Mouse (Mus musculus): ENCODE measurements around the gene Carnmt1. TPM values are rescaled to one million over a fixed set of nuclear protein-coding genes. Genes with fewer than 3 reads are reported as not detected.
A peak's percentile ranks its signal among the peaks of the same experiment; 100 is the strongest.

Gene Carnmt1
- polyA plus RNA-seq, 1 experiment from 2014 or later = 16.6 TPM

GRCm38 (mm10) chr19:18746576-18747340 lies 76.2 kb downstream of the Carnmt1 start:
- 81% methylated on average over 5 of the region's 5 CpGs for WGBS
- no peaks in the 10 kb centered on the region for H3K36me3 ChIP-seq (ENCODE audit: control insufficient read depth, insufficient read depth, low read length)
- no peak for ATAC-seq (ENCODE audit: insufficient read depth, low FRiP score)

DNA sequence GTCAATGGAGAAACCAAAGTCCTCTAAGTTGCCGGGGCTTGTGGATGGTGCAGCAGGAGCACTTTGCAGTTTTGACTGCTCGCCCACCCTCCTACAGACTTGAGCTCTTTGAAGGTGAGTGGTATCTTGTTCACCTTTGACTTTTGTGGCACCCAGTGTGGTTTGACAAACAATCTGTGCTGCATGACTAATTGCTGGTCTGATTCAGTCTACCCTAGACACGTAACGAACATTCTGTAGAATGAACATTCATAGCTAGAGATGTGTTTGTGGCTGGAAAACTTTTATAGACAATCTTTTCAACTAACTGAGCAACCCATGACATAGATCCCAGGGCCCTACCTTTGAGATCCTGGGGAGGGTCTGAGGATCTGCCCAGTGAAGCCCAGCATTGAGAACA lies 76.8 kb downstream of the Carnmt1 start:
- Histone ChIP-seq H3K9ac (ENCODE audit: low read length) (no peak overlapping the region), H3K27me3 (ENCODE audit: control insufficient read depth, insufficient read depth, low read length) (no peaks in the 10 kb centered on the region), H3K9me3 (replicated peaks; ENCODE audit: control insufficient read depth, low read length) (no peaks in the 10 kb centered on the region), H3K4me1 (ENCODE audit: control insufficient read depth, insufficient read depth, low read length) (no peaks in the 10 kb centered on the region), H3K4me2 (ENCODE audit: low read depth, low read length) (no peak overlapping the region), H3K36me3 (ENCODE audit: control insufficient read depth, insufficient read depth, low read length) (no peaks in the 10 kb centered on the region), H3K27ac (ENCODE audit: low read length) (no peak overlapping the region), H3K4me3 (replicated peaks; ENCODE audit: low read length) (no peak overlapping the region)
- ATAC-seq (ENCODE audit: insufficient read depth, low FRiP score) = no peak
- WGBS = 82% methylated on average over 4 of the region's 4 CpGs

More at GRCm38 (mm10) chr19:18746576-18747340, 76.2 kb downstream of the Carnmt1 start:
- H3K4me3 ChIP-seq (replicated peaks; ENCODE audit: low read length) = no peak overlapping the region
- H3K27ac ChIP-seq (ENCODE audit: low read length) = no peak overlapping the region
- no peaks in the 10 kb centered on the region for H3K27me3 ChIP-seq (ENCODE audit: control insufficient read depth, insufficient read depth, low read length)
- H3K9me3 ChIP-seq (replicated peaks; ENCODE audit: control insufficient read depth, low read length) = no peaks in the 10 kb centered on the region
- no peaks in the 10 kb centered on the region for H3K4me1 ChIP-seq (ENCODE audit: control insufficient read depth, insufficient read depth, low read length)
- no peak overlapping the region for H3K9ac ChIP-seq (ENCODE audit: low read length)
- H3K4me2 ChIP-seq (ENCODE audit: low read depth, low read length) = no peak overlapping the region

DNA sequence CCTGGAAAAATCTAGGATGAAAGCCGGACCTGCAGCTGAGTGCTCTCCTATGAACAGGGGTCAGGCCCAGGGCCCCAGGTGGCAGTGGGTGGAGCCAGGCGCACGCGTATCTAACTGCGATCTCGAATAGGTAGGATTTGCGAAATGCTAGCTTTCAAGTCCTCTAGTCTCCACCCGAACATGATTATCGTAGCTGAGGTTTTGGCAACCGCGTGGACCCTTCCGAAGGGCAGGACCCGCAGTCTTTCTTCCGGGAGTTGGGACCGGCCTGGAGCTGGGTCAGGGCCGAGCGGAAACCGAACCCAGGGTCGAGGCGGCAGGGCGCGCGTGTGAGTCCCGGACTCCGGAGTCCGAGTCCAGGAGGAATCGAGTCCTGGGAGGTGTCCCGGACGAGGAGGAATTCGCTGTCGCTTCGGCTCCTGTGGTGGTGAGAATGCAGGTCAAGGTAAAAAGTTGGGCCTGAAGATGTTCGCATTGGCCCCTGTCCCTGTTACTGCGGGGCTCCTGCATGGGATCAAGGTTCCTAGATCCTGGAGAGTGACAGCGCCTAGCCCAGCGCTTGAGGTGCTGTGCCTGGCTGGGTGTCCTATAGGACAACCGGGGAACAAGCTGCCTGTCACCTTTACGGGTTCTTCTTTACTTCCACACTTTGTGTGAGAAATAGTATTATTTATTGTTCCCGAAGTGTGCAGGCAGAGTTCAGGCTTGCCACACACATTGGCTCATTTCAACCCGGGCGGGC lies 79.2 kb downstream of the Carnmt1 start, which contains the start of gene Trpm6:
Gene Trpm6 (plus strand): TSS at position 386 of the 742 bp plus-strand sequence.
- H3K4me2 ChIP-seq (ENCODE audit: low read depth, low read length) = peak within 1 kb of the TSS; percentile 63
- H3K9me3 ChIP-seq (replicated peaks; ENCODE audit: control insufficient read depth, low read length) = no peaks in the 10 kb centered on the region
- no peaks in the 10 kb centered on the region for H3K36me3 ChIP-seq (ENCODE audit: control insufficient read depth, insufficient read depth, low read length)
- no peaks in the 10 kb centered on the region for H3K27me3 ChIP-seq (ENCODE audit: control insufficient read depth, insufficient read depth, low read length)
- WGBS = 6% methylated on average over 41 of the region's 41 CpGs
- H3K9ac ChIP-seq (ENCODE audit: low read length) = peak within 1 kb of the TSS; percentile 56
- peak within 1 kb of the TSS; percentile 41 for H3K4me3 ChIP-seq (replicated peaks; ENCODE audit: low read length)
- H3K4me1 ChIP-seq (ENCODE audit: control insufficient read depth, insufficient read depth, low read length) = no peaks in the 10 kb centered on the region
- no peak for ATAC-seq (ENCODE audit: insufficient read depth, low FRiP score)
- no peak within 1 kb of the TSS for H3K27ac ChIP-seq (ENCODE audit: low read length)

Other genes with a start within 250 kb of the Carnmt1 start
- 115 and 119 TPM in 2 replicates for gene Ostf1, start 38.9 kb upstream of the Carnmt1 start, polyA plus RNA-seq (2015; fragmentation: Nextera tagmentation; extraction: Ambion mirVana)
- gene Nmrk1, start 38.8 kb upstream of the Carnmt1 start, polyA plus RNA-seq (2015; fragmentation: Nextera tagmentation; extraction: Ambion mirVana) = 12.1 and 14.9 TPM in 2 replicates
- gene D030056L22Rik, start 42.4 kb downstream of the Carnmt1 start, polyA plus RNA-seq (2015; fragmentation: Nextera tagmentation; extraction: Ambion mirVana) = 16.4 and 17.8 TPM in 2 replicates
- gene Trpm6, start 79.2 kb downstream of the Carnmt1 start, polyA plus RNA-seq (2015; fragmentation: Nextera tagmentation; extraction: Ambion mirVana) = 0.12 and 0.21 TPM in 2 replicates